Mouse (Mus musculus) heart, adult 2 months (tissue): ENCODE measurements around the gene Sepsecs.

Source experiments
- CTCF ChIP-seq: fragments of 200-600 bp; IDR thresholded peaks from 2 replicates; pipeline ENCODE4 v1.8.1; 2022; ENCODE audit warnings: antibody characterized with exemption, mild to moderate bottlenecking, moderate library complexity
- EP300 ChIP-seq: fragments of 200-500 bp; IDR thresholded peaks from 2 replicates; pipeline ENCODE4 v1.6.1; 2011; ENCODE audit warnings: low read depth, low read length, control low read depth; ENCODE audit not compliant: insufficient read depth
- POLR2A ChIP-seq: fragments of 200-500 bp; IDR thresholded peaks from 2 replicates; pipeline ENCODE4 v1.6.1; 2011; ENCODE audit warnings: mild to moderate bottlenecking, low read depth, low read length, control low read depth; ENCODE audit not compliant: insufficient read depth

GRCm38 (mm10) chr5:52680191-52680590, 10.7 kb upstream of the Sepsecs start:
- TF ChIP-seq POLR2A (no peak), CTCF (no peak), EP300 (no peak)
